Mouse (Mus musculus) hindbrain, postnatal 0 days (tissue): ENCODE data around the gene Tbc1d1. TPM values are rescaled to one million over a fixed set of nuclear protein-coding genes. Genes with fewer than 3 reads are reported as not detected.

ENCODE experiments used
- ATAC-seq: fragments of 200-750 bp; cut with Nextera tagmentation; 2 replicates; pipeline ENCODE4 v1.8.0; 2017; ENCODE audit warnings: mild to moderate bottlenecking, moderate TSS enrichment, moderate library complexity
- DNase-seq: peaks from one replicate; pipeline ENCODE4 v3.0.0-alpha.2; 2015; ENCODE audit warnings: low spot score
- H3K27ac ChIP-seq: fragments of 300-500 bp; sonication (generic); 2 replicates; pipeline ENCODE4 v1.5.1; 2014; ENCODE audit warnings: mild to moderate bottlenecking
- H3K27me3 ChIP-seq: fragments of 300-500 bp; sonication (generic); 2 replicates; pipeline ENCODE4 v1.6.1; 2014; ENCODE audit warnings: low read length, mixed read lengths; ENCODE audit not compliant: insufficient read depth
- H3K36me3 ChIP-seq: fragments of 300-500 bp; sonication (generic); 2 replicates; pipeline ENCODE4 v1.6.1; 2014; ENCODE audit warnings: low read length, mixed read lengths; ENCODE audit not compliant: insufficient read depth
- H3K4me1 ChIP-seq: fragments of 300-500 bp; sonication (generic); 2 replicates; pipeline ENCODE4 v1.6.1; 2014; ENCODE audit warnings: antibody characterized with exemption, low read length, mixed read lengths; ENCODE audit not compliant: insufficient read depth
- H3K4me2 ChIP-seq: fragments of 300-500 bp; sonication (generic); 2 replicates; pipeline ENCODE4 v1.6.1; 2014; ENCODE audit warnings: low read depth, mild to moderate bottlenecking, low read length, moderate library complexity, mixed read lengths
- H3K4me3 ChIP-seq: fragments of 300-500 bp; sonication (generic); 2 replicates; pipeline ENCODE4 v1.5.1; 2014; ENCODE audit warnings: low read length
- H3K9ac ChIP-seq: fragments of 300-500 bp; sonication (generic); replicated peaks from 2 replicates; pipeline ENCODE4 v1.6.1; 2014; ENCODE audit warnings: mild to moderate bottlenecking, low read length, moderate library complexity, mixed read lengths
- H3K9me3 ChIP-seq: fragments of 300-500 bp; sonication (generic); 2 replicates; pipeline ENCODE4 v1.6.1; 2016; ENCODE audit warnings: low read length, mixed read lengths
- CTCF ChIP-seq: IDR thresholded peaks from 2 replicates; pipeline ENCODE4 v1.5.1; 2016; ENCODE audit warnings: antibody characterized with exemption, control low read depth, low read depth
- WGBS: fragments of 180-500 bp; shearing (Covaris S2); extraction: QIAGEN DNeasy Blood & Tissue Kit; methylation state at CpG from one replicate; pipeline ENCODE4 v1.1.7; 2014; 5-methylcytosine and 5-hydroxymethylcytosine counted together
- polyA plus RNA-seq: library from polyadenylated mRNA; unstranded; fragments of >200 nt; fragmentation: Nextera tagmentation; extraction: Ambion mirVana; gene quantifications from 2 replicates; pipeline ENCODE4 v1.2.1, GENCODE M21; 2015
- total RNA-seq: library from RNA; depleted of rRNA; stranded (reverse); fragments of >200 nt; gene quantifications from 2 replicates; pipeline ENCODE4 v1.2.3, GENCODE M21; 2014

Gene Tbc1d1
- total and polyA plus RNA-seq, 2 experiments from 2014 or later, result 7.2 to 19.2 TPM

GRCm38 (mm10) chr5:64313481-64313880, 157.4 kb downstream of the Tbc1d1 start:
- Histone ChIP-seq H3K9ac (no peak overlapping the region), H3K4me1 (peaks cover 7% of the 10 kb centered on the region; the same call in 1 of the 2 replicates), H3K9me3 (no peaks in the 10 kb centered on the region), H3K36me3 (0 out of 2 replicates have a peak, but pooled peaks cover 6% of the 10 kb centered on the region), H3K27ac (no peak overlapping the region), H3K4me3 (no peak overlapping the region), H3K4me2 (no peak overlapping the region), H3K27me3 (no peaks in the 10 kb centered on the region)
- ATAC-seq, result peak; percentile 21; the same call in 1 of the 2 replicates
- TF ChIP-seq CTCF, result peak; percentile 40
- no peak for DNase-seq
- WGBS, result 93% methylated on average over 1 of the region's 1 CpGs

GRCm38 (mm10) chr5:64314288-64315052, 158.4 kb downstream of the Tbc1d1 start:
- DNase-seq, result peak; percentile 55
- Histone ChIP-seq H3K9ac (0 out of 2 replicates have a peak overlapping the region, but pooled peaks have one; percentile 17), H3K36me3 (0 out of 2 replicates have a peak, but pooled peaks cover 6% of the 10 kb centered on the region), H3K4me3 (no peak overlapping the region), H3K27me3 (no peaks in the 10 kb centered on the region), H3K27ac (peak overlapping the region; percentile 59; the same call in 1 of the 2 replicates), H3K4me2 (no peak overlapping the region), H3K9me3 (no peaks in the 10 kb centered on the region), H3K4me1 (peaks cover 7% of the 10 kb centered on the region; the same call in 1 of the 2 replicates)
- peak; percentile 74 for ATAC-seq
- no peak for TF ChIP-seq CTCF
- WGBS, result 19% methylated on average over 6 of the region's 6 CpGs

DNA sequence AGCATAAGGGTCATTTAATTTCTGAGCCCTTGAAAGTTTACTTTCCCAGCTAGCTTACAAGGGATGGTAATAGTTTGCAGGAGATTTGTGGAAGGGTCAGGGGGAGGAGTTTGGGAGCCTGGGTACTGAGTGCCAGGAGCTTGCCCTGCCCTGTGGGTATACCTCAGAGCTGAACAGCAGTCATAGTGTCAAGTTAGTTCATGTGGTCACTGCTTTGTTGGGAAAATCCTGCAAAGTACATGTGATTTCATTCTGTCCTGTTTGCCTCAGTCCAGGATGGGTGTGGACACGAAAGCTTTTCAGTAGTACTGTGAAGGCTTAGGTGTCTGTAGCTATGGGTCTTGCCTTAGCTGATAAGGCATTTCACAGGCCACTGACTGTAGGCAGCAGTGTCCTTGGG, 159.0 kb downstream of the Tbc1d1 start:
- Histone ChIP-seq H3K4me2 (no peak overlapping the region), H3K9me3 (no peaks in the 10 kb centered on the region), H3K27me3 (no peaks in the 10 kb centered on the region), H3K36me3 (0 out of 2 replicates have a peak, but pooled peaks cover 6% of the 10 kb centered on the region), H3K4me1 (peaks cover 7% of the 10 kb centered on the region; the same call in 1 of the 2 replicates), H3K4me3 (no peak overlapping the region), H3K9ac (no peak overlapping the region), H3K27ac (no peak overlapping the region)
- ATAC-seq (no peak), DNase-seq (no peak)
- WGBS, result 90% methylated on average over 1 of the region's 1 CpGs
- no peak for TF ChIP-seq CTCF

GRCm38 (mm10) chr5:64323286-64323685, 167.2 kb downstream of the Tbc1d1 start:
- no peak overlapping the region for H3K4me3 ChIP-seq
- no peaks in the 10 kb centered on the region for H3K9me3 ChIP-seq
- H3K4me2 ChIP-seq, result no peak overlapping the region
- no peaks in the 10 kb centered on the region for H3K27me3 ChIP-seq
- no peaks in the 10 kb centered on the region for H3K36me3 ChIP-seq
- 91% methylated on average over 4 of the region's 4 CpGs for WGBS
- TF ChIP-seq CTCF, result no peak
- no peak overlapping the region for H3K27ac ChIP-seq
- DNase-seq (no peak), ATAC-seq (no peak)
- peaks cover 9% of the 10 kb centered on the region for H3K4me1 ChIP-seq
- no peak overlapping the region for H3K9ac ChIP-seq

DNA sequence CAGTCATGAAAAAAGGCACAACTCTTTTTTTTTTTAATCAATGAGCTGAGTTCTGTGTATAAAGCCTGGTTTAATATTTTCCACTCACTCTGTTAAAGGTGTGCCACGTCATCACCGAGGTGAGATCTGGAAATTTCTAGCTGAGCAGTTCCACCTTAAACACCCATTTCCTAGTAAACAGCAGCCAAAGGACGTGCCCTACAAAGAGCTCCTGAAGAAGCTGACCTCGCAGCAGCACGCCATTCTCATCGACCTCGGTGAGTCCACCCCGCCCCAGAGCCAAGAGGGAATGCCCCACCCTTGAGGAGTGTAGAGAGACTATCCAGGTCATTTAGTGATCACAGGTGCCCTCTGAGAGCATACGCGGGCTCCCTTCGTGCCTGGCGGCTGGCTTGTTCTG, 168.2 kb downstream of the Tbc1d1 start:
- H3K9me3 ChIP-seq, result no peaks in the 10 kb centered on the region
- no peak overlapping the region for H3K9ac ChIP-seq
- DNase-seq (no peak), ATAC-seq (peak; percentile 2; the same call in 1 of the 2 replicates)
- no peak for TF ChIP-seq CTCF
- H3K4me1 ChIP-seq, result peaks cover 9% of the 10 kb centered on the region
- peak overlapping the region; percentile 61 for H3K27ac ChIP-seq
- H3K36me3 ChIP-seq, result no peaks in the 10 kb centered on the region
- no peak overlapping the region for H3K4me3 ChIP-seq
- 82% methylated on average over 12 of the region's 12 CpGs for WGBS
- no peak overlapping the region for H3K4me2 ChIP-seq
- no peaks in the 10 kb centered on the region for H3K27me3 ChIP-seq

GRCm38 (mm10) chr5:64324920-64325319, 168.8 kb downstream of the Tbc1d1 start:
- H3K36me3 ChIP-seq, result no peaks in the 10 kb centered on the region
- no peaks in the 10 kb centered on the region for H3K27me3 ChIP-seq
- ATAC-seq, result peak; percentile 65
- H3K4me2 ChIP-seq, result no peak overlapping the region
- no peaks in the 10 kb centered on the region for H3K9me3 ChIP-seq
- peaks cover 9% of the 10 kb centered on the region for H3K4me1 ChIP-seq
- H3K4me3 ChIP-seq, result no peak overlapping the region
- DNase-seq, result peak; percentile 55
- H3K27ac ChIP-seq, result peak overlapping the region; percentile 61; the same call in 1 of the 2 replicates
- TF ChIP-seq CTCF, result no peak
- H3K9ac ChIP-seq, result no peak overlapping the region
- 39% methylated on average over 8 of the region's 8 CpGs for WGBS
